Mouse (Mus musculus) ovary, postnatal 10 days (tissue): ENCODE results near the gene Fgf11.

Experiments
- DNase-seq: peaks from one replicate; pipeline ENCODE4 v3.0.0; 2022; ENCODE audit warnings: low spot score

Gene Fgf11

GRCm38 (mm10) chr11:69778985-69779384 is 22.7 kb downstream of the Fgf11 start:
- no peak for DNase-seq

GRCm38 (mm10) chr11:69778258-69778982 is 23.2 kb downstream of the Fgf11 start:
- DNase-seq: no peak

GRCm38 (mm10) chr11:69777504-69778257 is 24.0 kb downstream of the Fgf11 start:
- no peak for DNase-seq

DNA sequence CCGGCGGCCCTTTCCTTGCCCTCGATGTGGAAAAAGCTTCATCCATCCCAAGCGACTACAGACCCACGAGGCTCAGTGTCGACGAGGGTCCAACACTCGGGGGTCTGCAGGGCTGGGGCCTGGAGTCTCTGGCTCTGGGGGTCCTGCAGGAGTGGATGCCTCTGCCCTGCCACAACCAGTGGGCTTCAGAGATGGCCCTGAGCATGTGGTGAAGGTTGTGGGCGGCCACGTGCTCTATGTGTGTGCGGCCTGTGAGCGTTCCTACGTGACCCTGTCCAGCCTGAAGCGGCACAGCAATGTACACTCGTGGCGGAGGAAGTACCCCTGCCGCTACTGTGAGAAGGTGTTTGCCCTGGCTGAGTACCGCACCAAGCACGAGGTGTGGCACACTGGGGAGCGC is 25.2 kb downstream of the Fgf11 start:
- no peak for DNase-seq

- no peak for DNase-seq
Measured at GRCm38 (mm10) chr11:69775716-69776115, 25.9 kb downstream of the Fgf11 start.

DNA sequence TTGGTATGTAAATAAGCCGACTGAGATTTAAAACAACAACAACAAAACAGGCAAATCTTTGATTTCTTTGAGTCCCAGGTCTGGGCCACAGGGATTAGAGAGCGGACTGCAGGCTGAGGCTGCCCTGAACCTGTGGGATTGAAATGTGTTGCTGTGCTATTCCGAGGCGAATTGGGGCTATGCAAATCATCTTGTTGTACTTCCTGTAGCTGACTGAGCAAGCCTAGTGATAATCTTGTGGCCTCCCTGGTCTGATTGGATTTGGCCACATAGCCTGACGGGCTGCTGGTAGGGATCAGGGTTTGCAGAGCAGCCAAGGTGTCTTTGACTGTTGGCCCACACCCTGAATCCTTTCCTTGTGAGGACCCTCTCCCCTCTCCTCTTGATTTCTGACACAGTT is 26.7 kb downstream of the Fgf11 start:
- DNase-seq: no peak

DNA sequence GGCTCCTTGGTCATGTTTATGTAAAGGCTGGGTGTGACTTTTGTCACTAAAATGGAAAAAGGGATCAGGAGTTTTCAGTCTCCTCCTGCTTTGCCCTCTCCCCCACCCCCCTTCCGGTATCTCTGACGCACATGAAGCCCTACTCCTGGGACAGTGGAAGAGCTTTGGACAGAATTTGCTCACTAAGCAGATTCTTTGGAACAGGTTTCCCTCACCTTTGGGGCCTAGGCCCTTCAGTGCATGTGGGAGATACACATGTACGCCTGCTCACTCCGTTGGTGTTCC is 34.1 kb downstream of the Fgf11 start:
- DNase-seq: no peak

- no peak for DNase-seq
Measured at GRCm38 (mm10) chr11:69766872-69767624, 34.6 kb downstream of the Fgf11 start.

GRCm38 (mm10) chr11:69766126-69766609 is 35.5 kb downstream of the Fgf11 start:
- DNase-seq: peak; percentile 53

DNA sequence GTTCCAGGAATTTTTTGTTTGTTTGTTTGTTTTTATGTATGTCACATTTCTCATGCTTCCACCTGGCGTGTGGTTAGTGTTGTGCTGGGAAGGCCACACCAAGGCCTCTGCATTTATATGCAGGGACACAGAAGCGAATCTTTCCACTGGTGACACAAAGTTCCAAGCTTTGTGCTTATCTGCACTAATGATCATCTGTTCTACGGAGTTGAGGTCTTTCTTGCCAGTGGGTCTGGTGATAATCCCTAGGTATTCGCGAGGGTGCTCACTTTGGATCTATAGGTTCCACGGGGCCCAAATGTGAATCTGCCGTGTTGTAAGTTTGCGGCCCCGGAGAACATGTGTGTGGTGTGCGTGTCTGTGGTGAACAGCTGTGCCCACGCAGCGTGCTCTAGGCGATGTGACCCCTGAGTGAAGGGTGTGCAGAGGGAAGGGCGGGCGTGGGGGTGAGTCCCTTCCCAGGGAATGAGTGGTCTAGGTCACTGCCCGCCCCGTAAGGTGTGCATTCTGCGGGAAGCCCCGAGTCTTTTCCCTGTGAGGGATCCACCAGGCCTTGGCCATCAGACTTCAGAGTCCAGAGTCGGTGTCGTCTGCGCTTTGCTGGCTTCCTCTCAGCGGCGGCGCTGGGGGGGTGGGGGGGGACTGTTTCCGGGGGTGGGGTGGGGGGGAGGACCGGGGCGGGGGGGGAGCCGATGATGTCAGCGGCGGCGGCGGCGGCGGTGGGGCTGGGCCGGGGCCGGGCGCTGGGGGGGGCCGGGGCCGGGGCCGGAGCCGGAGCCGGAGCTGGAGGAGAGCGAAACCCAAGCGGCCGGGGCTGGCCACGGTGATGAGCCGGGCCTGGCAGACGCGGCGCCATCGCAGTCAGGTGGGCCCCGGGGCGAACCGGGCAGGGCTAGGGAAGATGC is 36.2 kb downstream of the Fgf11 start, which contains the start of gene Zbtb4:
Gene Zbtb4 (plus strand): TSS at position 692 of the 905 bp plus-strand sequence.
- DNase-seq: no peak

DNA sequence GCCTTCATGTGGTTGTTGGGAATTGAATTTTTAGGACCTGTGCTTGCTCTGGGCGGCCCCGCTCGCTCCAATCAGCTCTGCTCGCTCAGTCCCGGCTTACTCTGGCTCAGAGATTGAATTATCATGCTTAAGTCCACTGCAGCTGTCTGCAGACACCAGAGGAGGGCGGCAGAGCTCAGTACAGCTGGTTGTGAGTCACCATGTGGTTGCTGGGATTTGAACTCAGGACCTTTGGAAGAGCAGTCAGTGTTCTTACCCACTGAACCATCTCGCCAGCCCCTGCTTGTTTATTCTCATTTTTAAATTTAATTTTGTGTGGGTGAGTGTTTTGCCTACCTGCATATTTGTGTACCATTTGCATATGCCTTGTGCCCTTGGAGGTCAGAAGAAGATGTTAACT is 38.1 kb downstream of the Fgf11 start:
- DNase-seq: no peak

DNA sequence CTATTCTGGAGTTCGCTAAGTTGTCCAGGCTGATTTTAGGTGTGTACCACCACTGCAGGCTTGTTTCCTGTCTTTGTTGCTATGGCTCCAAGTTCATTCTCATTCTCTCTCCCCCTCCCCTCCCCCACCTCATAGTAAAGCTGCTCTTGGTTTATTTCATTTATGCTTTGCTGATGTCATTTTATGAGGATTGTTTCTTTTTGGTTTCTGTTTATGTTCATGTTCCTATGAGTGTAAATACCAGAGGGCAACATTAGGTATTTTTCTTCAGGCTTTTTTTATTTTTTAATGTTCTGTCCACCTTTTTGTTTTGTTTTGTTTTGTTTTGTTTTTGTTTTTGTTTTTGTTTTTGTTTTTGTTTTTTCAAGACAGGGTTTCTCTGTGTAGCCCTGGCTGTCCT is 39.8 kb downstream of the Fgf11 start, which contains the start of gene Slc35g3:
Gene Slc35g3 (minus strand): TSS at position 101 of the 400 bp plus-strand sequence.
- no peak for DNase-seq

GRCm38 (mm10) chr11:69760901-69761200 is 40.8 kb downstream of the Fgf11 start:
- no peak for DNase-seq

GRCm38 (mm10) chr11:69760160-69760900 is 41.3 kb downstream of the Fgf11 start:
- no peak for DNase-seq

DNA sequence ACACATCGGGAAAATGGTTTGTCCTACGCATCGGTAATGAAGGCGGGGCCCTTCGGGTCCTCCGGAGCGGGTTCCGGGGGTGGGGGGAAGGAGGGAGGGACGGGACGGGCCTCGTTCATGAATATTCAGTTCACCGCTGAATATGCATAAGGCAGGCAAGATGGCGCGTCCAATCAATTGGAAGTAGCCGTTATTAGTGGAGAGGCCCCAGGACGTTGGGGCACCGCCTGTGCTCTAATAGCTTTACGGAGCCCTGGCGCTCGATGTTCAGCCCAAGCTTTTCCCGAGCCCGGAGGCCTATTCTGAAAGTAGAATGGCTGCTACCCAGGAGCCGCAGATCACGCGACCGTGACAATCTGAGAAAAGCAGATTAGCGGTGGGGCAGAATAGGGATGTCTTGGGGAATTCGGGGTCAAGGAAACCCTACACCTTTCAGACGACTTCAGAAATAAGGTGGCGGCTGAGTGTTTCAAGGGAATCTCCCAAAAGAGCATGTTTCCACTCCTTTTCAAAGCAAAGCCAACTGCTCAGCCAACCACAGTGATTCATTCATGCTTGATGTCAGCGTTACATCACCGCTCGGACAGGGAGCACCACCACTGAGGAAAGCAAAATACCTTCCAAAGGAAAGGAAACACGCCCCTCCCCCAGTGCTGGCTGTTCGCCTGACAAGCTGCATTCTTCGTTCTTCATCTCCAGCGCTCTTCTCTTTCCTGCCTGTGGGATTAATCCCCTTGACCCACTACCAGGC is 42.5 kb downstream of the Fgf11 start:
- DNase-seq: no peak

GRCm38 (mm10) chr11:69758478-69758970 is 43.1 kb downstream of the Fgf11 start, which contains the start of gene Polr2a:
Gene Polr2a (minus strand): TSS chr11:69758637.
- DNase-seq: peak; percentile 99

DNA sequence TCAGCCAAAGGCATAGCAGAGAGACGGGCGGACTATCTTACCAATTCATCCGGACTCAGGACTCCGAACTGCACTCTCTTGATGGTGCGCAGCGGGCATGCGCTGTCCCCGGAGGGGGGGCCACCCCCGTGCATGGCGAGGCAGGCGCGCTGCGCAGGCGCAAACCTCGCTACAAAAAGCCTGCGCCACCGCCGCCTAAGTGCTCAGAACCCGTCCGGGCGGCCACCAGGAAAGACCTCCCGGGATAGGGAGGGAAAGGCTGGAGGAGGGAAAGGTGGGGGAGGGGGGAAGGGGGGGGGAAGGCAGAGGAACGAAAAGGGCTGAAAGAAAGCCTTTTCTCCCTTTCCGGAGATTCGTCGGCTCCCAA is 43.6 kb downstream of the Fgf11 start:
- DNase-seq: peak; percentile 98

DNA sequence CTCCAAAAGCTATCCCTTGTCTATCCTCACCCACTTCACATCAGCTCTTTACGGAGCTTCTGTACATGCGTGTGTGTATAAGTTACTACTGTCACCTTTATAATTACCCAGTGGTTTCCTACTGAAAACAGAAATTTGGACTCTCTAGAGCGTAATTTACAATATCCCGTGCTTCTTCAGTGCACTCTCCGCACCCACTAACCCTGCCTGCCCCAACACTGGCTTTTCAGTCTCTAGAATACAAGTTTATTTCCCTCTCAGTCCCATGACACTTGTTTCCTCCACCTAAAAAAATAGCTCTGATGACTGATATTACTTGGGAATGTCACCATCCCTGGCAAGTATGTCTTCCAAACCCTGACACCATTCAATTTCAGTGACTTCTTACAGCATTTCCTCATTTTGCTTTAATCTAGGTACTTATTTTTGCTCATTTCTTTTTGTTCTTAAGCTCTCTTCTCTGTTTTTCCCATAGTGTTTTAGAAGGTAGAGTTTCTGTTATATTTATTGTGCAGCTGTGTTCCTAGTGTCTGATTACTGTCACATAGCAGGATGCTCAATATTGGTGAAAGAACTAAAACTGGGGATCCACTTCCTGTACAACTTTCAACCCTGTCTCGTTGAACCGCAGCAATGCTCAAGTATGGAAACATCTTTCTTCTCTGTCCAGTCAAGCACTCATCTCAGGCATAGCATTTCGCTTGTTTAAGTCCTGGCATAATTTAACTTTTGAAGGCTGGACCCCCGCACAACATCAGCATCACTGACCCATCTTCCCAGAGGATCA is 44.2 kb downstream of the Fgf11 start:
- no peak for DNase-seq

DNA sequence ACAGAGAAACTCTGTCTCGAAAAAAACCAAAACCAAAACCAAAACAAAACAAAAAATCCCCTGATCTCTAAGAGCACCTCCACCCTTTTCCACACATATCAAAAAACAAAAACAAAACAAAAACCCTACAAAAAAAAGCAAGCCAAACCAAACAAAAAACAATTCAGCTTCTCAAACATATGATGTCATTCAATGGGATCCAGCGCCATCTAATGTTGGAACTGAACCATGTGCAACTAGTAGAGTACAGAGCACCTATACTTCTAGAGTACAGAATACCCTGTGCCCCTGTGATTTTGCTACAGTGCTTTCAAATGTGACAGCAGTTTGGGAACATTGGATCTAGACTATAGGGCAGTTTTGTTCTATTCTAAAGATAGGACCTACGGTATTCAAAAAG is 47.0 kb downstream of the Fgf11 start:
- no peak for DNase-seq
